Mouse (Mus musculus) lung, embryonic 15.5 days (tissue): ENCODE measurements around the gene H2-DMb2. TPM values are rescaled to one million over a fixed set of nuclear protein-coding genes. Genes with fewer than 3 reads are reported as not detected.

Experiments
- ATAC-seq: fragments of 200-750 bp; cut with Nextera tagmentation; 2 replicates; pipeline ENCODE4 v1.8.0; 2017; ENCODE audit warnings: moderate number of reproducible peaks, borderline replicate concordance; ENCODE audit not compliant: low FRiP score, low TSS enrichment; ENCODE audit errors: extremely low read depth
- H3K27ac ChIP-seq: fragments of 300-500 bp; sonication (generic); 2 replicates; pipeline ENCODE4 v1.5.1; 2015; ENCODE audit warnings: moderate library complexity, mild to moderate bottlenecking, inconsistent platforms
- H3K27me3 ChIP-seq: fragments of 300-500 bp; sonication (generic); 2 replicates; pipeline ENCODE4 v1.6.1; 2015; ENCODE audit warnings: inconsistent platforms
- H3K36me3 ChIP-seq: fragments of 300-500 bp; sonication (generic); 2 replicates; pipeline ENCODE4 v1.6.1; 2015; ENCODE audit warnings: inconsistent platforms
- H3K4me1 ChIP-seq: fragments of 300-500 bp; sonication (generic); 2 replicates; pipeline ENCODE4 v1.6.1; 2015; ENCODE audit warnings: inconsistent platforms
- H3K4me2 ChIP-seq: fragments of 300-500 bp; sonication (generic); 2 replicates; pipeline ENCODE4 v1.6.1; 2015; ENCODE audit warnings: inconsistent platforms, mild to moderate bottlenecking, moderate library complexity
- H3K4me3 ChIP-seq: fragments of 300-500 bp; sonication (generic); 2 replicates; pipeline ENCODE4 v1.5.1; 2015; ENCODE audit warnings: mild to moderate bottlenecking, inconsistent platforms
- H3K9ac ChIP-seq: fragments of 300-500 bp; sonication (generic); 2 replicates; pipeline ENCODE4 v1.6.1; 2015; ENCODE audit warnings: inconsistent platforms
- H3K9me3 ChIP-seq: fragments of 300-500 bp; sonication (generic); 2 replicates; pipeline ENCODE4 v1.6.1; 2016; ENCODE audit warnings: inconsistent platforms
- WGBS: fragments of 180-500 bp; shearing (Covaris S2); methylation state at CpG from one replicate; pipeline ENCODE4 v1.1.7; 2015; 5-methylcytosine and 5-hydroxymethylcytosine counted together
- polyA plus RNA-seq: library from polyadenylated mRNA; unstranded; fragments of >200 nt; fragmentation: Nextera tagmentation; extraction: Ambion mirVana; gene quantifications from 2 replicates; pipeline ENCODE4 v1.2.1, GENCODE M21; 2015

The H2-DMb2 gene
- polyA plus RNA-seq, 1 experiment from 2014 or later: 1.9 TPM

DNA sequence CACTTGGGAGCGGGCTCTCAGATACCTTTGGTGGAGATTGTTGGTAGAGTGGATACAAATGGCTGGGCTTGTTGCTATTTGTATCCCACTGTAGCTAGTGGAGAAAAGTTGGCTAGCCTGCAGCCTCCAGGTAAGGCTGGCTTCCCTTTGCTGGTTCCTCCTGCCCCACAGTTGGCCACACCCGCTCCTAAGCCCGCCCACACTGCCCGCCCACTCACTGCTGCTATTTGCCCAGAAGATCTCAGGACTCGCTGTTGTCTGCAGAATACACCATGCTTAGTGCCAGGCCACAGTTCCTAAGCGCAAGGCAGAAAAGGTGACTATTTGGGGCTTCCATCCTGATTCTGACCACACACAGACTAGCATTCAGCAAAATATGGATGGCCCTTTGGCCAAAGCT, 15.6 kb upstream of the H2-DMb2 start:
- H3K9ac ChIP-seq: no peak overlapping the region
- no peaks in the 10 kb centered on the region for H3K27me3 ChIP-seq
- no peak overlapping the region for H3K4me3 ChIP-seq
- H3K36me3 ChIP-seq: no peaks in the 10 kb centered on the region
- no peak; the same call in 1 of the 2 replicates for ATAC-seq
- H3K27ac ChIP-seq: no peak overlapping the region
- H3K9me3 ChIP-seq: no peaks in the 10 kb centered on the region
- WGBS: 34% methylated on average over 6 of the region's 6 CpGs
- no peak overlapping the region for H3K4me2 ChIP-seq
- H3K4me1 ChIP-seq: peaks cover 47% of the 10 kb centered on the region

- Histone ChIP-seq H3K27ac (no peak overlapping the region), H3K9ac (no peak overlapping the region)
- no peak for ATAC-seq
These were observed 14.7 kb upstream of the H2-DMb2 start for GRCm38 (mm10) chr17:34128264-34128937.

GRCm38 (mm10) chr17:34128944-34129791, 13.9 kb upstream of the H2-DMb2 start:
- H3K9ac ChIP-seq: no peak overlapping the region
- no peak overlapping the region for H3K4me3 ChIP-seq
- 17% methylated on average over 18 of the region's 18 CpGs for WGBS
- no peaks in the 10 kb centered on the region for H3K36me3 ChIP-seq
- peaks cover 40% of the 10 kb centered on the region for H3K4me1 ChIP-seq
- H3K9me3 ChIP-seq: no peaks in the 10 kb centered on the region
- peak overlapping the region; percentile 18; the same call in 1 of the 2 replicates for H3K4me2 ChIP-seq
- H3K27ac ChIP-seq: no peak overlapping the region; the same call in 1 of the 2 replicates
- H3K27me3 ChIP-seq: no peaks in the 10 kb centered on the region
- no peak for ATAC-seq

More at GRCm38 (mm10) chr17:34128264-34128937, 14.7 kb upstream of the H2-DMb2 start:
- H3K4me2 ChIP-seq: peak overlapping the region; percentile 18; the same call in 1 of the 2 replicates
- no peaks in the 10 kb centered on the region for H3K27me3 ChIP-seq
- H3K4me1 ChIP-seq: peaks cover 47% of the 10 kb centered on the region
- no peaks in the 10 kb centered on the region for H3K9me3 ChIP-seq
- H3K4me3 ChIP-seq: no peak overlapping the region
- WGBS: 25% methylated on average over 13 of the region's 13 CpGs
- no peaks in the 10 kb centered on the region for H3K36me3 ChIP-seq

GRCm38 (mm10) chr17:34130073-34130947, 12.8 kb upstream of the H2-DMb2 start:
- Histone ChIP-seq H3K27ac (no peak overlapping the region), H3K4me3 (no peak overlapping the region), H3K4me1 (peaks cover 31% of the 10 kb centered on the region), H3K27me3 (no peaks in the 10 kb centered on the region), H3K9me3 (no peaks in the 10 kb centered on the region), H3K4me2 (no peak overlapping the region), H3K9ac (no peak overlapping the region), H3K36me3 (no peaks in the 10 kb centered on the region)
- 59% methylated on average over 19 of the region's 19 CpGs for WGBS
- ATAC-seq: no peak

DNA sequence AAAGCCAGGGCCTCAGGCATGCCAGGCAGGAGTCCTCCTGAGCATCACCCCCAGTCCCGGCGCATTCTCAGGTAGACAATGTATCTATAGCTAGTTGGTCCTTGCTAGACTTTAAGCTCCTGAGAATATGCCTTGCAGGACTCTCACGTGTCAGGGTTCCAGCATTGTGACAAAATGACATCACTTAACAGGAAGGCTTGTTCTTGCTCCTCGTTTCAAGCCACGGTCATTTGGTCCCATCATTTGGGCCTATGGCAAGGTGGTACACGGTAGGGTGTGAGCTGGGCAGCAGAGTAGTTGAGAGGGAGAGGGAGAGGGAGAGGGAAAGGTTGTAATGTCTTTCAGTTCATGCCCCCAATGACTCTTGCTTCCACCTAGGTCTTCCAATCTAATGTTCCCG, 11.2 kb upstream of the H2-DMb2 start:
- Histone ChIP-seq H3K4me2 (no peak overlapping the region), H3K4me3 (no peak overlapping the region), H3K9ac (no peak overlapping the region), H3K9me3 (no peaks in the 10 kb centered on the region), H3K27ac (no peak overlapping the region), H3K4me1 (peaks cover 34% of the 10 kb centered on the region), H3K36me3 (no peaks in the 10 kb centered on the region), H3K27me3 (peaks cover 6% of the 10 kb centered on the region; the same call in 1 of the 2 replicates)
- ATAC-seq: no peak
- 81% methylated on average over 7 of the region's 7 CpGs for WGBS

GRCm38 (mm10) chr17:34133289-34133688, 9.8 kb upstream of the H2-DMb2 start:
- H3K4me3 ChIP-seq: no peak overlapping the region
- no peak overlapping the region for H3K9ac ChIP-seq
- H3K9me3 ChIP-seq: no peaks in the 10 kb centered on the region
- no peaks in the 10 kb centered on the region for H3K36me3 ChIP-seq
- peaks cover 17% of the 10 kb centered on the region for H3K27me3 ChIP-seq
- 77% methylated on average over 11 of the region's 11 CpGs for WGBS
- no peak overlapping the region for H3K4me2 ChIP-seq
- no peak overlapping the region for H3K27ac ChIP-seq
- peaks cover 22% of the 10 kb centered on the region for H3K4me1 ChIP-seq
- no peak for ATAC-seq

DNA sequence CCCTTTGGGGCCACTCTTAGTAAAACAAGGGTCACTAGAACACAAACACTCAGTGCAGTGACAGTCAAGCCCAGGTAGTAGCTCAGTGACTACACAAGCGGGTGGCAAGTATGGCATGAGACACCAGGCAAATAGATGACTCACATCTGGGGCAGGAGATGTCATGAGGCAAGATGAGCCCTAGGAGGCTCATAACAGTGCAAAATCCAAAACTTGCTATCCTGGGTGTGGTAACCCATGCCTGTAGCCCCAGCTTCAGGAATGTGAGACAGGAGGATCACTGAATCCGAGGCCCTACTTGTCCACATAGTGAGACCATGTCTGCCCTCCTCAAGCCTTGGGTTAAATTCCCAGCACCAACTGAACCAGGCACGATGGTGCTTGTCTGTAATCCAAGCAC, 8.7 kb upstream of the H2-DMb2 start:
- Histone ChIP-seq H3K9me3 (no peaks in the 10 kb centered on the region), H3K4me3 (no peak overlapping the region), H3K4me1 (peaks cover 16% of the 10 kb centered on the region), H3K9ac (no peak overlapping the region), H3K27me3 (peaks cover 28% of the 10 kb centered on the region), H3K27ac (no peak overlapping the region), H3K36me3 (no peaks in the 10 kb centered on the region), H3K4me2 (no peak overlapping the region)
- ATAC-seq: no peak
- WGBS: 72% methylated on average over 3 of the region's 3 CpGs

- Histone ChIP-seq H3K9me3 (no peaks in the 10 kb centered on the region), H3K36me3 (no peaks in the 10 kb centered on the region), H3K27ac (no peak overlapping the region), H3K9ac (no peak overlapping the region), H3K4me3 (peak overlapping the region; percentile 38), H3K4me2 (peak overlapping the region; percentile 77), H3K4me1 (peaks cover 22% of the 10 kb centered on the region), H3K27me3 (peaks cover 38% of the 10 kb centered on the region)
- 6% methylated on average over 31 of the region's 31 CpGs for WGBS
- peak; percentile 97 for ATAC-seq
These were observed 7.5 kb upstream of the H2-DMb2 start for GRCm38 (mm10) chr17:34135297-34136224.

DNA sequence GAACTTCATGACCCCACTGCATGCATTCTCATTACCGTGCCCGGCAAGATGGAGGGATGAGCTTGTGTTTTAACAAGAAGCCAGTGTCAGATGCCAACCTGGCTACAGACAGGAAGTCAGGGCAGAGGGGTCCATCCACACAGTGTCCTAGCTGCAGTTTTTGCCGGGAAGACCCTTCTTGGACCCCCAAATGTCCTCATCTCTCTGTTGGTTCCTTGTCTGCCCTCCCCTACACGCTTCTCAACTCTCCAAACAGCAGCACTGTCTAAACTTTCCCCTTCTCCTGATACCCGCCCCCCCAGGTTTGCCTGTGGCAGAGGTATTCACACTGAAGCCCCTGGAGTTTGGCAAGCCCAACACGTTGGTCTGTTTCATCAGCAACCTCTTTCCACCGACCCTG, 5.5 kb upstream of the H2-DMb2 start:
- H3K27me3 ChIP-seq: peaks cover 48% of the 10 kb centered on the region

DNA sequence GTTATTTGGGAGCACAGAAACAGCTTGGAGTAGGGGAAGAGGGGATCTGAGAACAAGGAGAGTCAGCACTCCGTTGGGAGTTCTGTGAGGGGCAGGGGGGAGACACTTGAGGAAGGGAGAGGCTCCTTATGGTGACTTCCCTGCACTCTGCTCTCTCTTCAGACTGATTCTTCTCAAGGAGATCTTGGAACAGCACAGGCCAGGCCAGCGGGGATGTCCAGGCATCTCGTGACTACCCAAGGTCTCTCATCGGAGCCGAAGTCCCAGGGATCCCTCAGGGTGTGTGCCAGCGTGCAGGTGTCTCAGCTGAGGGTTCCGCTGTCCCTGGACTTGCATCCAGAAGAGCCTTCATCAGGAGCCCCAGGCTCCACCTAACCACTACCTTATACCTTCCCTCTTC, 4.5 kb upstream of the H2-DMb2 start:
- Histone ChIP-seq H3K27me3 (peaks cover 48% of the 10 kb centered on the region), H3K9ac (no peak overlapping the region), H3K4me1 (peaks cover 27% of the 10 kb centered on the region), H3K9me3 (no peaks in the 10 kb centered on the region), H3K4me3 (no peak overlapping the region), H3K4me2 (no peak overlapping the region), H3K36me3 (no peaks in the 10 kb centered on the region), H3K27ac (no peak overlapping the region)
- ATAC-seq: no peak
- WGBS: 76% methylated on average over 7 of the region's 7 CpGs

More for the DNA sequence above, 5.5 kb upstream of the H2-DMb2 start:
- Histone ChIP-seq H3K36me3 (no peaks in the 10 kb centered on the region), H3K4me3 (no peak overlapping the region), H3K4me1 (peaks cover 23% of the 10 kb centered on the region), H3K4me2 (no peak overlapping the region), H3K27ac (no peak overlapping the region), H3K9me3 (no peaks in the 10 kb centered on the region), H3K9ac (no peak overlapping the region)
- ATAC-seq: no peak
- WGBS: 59% methylated on average over 7 of the region's 7 CpGs

DNA sequence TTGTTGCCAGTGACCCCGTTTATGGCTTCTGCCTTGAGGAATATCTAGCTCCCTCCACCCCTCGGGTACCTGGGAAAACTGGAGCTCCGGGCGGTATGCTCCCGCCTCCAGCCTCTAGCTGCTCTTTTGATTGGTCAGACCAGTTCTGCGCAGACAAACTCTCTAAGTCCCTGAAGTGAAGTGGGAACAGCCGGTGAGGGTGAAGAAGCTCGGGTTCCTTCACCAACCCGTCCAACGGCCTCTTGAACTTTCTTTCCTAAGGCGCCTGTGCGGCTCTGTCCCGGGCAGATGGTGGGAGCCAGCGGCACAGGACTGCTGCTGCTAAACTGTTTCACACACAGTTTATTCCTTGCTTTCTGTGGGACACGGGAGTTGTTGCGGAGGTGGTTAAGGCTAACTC, 3.7 kb upstream of the H2-DMb2 start:
- H3K4me2 ChIP-seq: peak overlapping the region; percentile 55
- H3K36me3 ChIP-seq: no peaks in the 10 kb centered on the region
- no peak for ATAC-seq
- H3K9me3 ChIP-seq: no peaks in the 10 kb centered on the region
- WGBS: 4% methylated on average over 16 of the region's 16 CpGs
- peak overlapping the region; percentile 22 for H3K4me3 ChIP-seq
- 0 out of 2 replicates have a peak overlapping the region, but pooled peaks have one; percentile 25 for H3K9ac ChIP-seq
- peaks cover 27% of the 10 kb centered on the region for H3K4me1 ChIP-seq
- no peak overlapping the region for H3K27ac ChIP-seq
- H3K27me3 ChIP-seq: peaks cover 48% of the 10 kb centered on the region
